Mouse (Mus musculus): ENCODE results near the gene Tmem100.

The Tmem100 gene

GRCm38 (mm10) chr11:90015281-90015680, 14.9 kb upstream of the Tmem100 start:
- DNase-seq (ENCODE audit: low spot score): no peak

GRCm38 (mm10) chr11:90019161-90019560, 11.0 kb upstream of the Tmem100 start:
- DNase-seq (ENCODE audit: low spot score): no peak

DNA sequence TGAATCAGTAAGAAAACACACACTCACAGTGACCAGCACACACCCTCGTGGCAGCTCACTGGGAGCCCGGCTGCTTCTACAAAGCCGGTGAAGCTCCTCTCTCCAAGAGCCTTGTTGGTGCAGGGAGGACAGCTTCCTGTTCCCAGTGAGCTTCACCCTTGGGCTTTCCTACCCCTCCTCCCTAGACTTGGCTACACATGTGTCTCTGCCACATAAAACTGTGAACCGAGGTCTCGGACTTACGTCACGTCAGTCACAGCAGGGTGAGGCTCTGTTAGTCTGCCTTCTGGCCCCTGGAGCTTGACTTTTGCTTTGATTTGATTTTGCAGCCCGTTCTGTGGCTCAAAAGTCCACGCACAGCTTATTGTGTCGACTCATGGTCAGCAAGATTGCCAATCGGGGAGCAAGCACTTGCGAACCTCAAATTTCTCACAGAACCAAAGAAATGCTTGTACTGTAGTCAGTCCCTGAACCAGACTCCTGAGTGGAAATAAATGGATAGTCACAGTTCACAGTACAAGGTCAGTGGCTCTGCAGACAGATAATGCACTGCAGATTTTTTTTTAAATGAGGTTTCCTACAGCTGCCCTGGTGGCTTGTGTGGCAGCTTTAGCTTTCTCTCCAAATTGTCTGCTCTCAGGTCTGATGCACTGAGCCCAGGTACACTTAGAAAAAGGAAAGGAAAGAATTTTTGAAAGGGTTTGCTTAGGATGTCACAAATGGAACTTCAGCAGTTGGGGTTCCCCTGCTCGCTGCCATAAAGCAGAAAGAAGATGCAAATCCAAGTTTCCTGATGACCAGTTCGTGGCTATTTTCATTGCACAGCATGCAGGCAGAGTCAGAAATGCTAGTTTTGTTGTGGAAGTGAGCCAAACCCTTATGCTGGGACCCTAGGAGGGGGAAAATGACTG, 4.0 kb upstream of the Tmem100 start:
- DNase-seq (ENCODE audit: low spot score): no peak

DNA sequence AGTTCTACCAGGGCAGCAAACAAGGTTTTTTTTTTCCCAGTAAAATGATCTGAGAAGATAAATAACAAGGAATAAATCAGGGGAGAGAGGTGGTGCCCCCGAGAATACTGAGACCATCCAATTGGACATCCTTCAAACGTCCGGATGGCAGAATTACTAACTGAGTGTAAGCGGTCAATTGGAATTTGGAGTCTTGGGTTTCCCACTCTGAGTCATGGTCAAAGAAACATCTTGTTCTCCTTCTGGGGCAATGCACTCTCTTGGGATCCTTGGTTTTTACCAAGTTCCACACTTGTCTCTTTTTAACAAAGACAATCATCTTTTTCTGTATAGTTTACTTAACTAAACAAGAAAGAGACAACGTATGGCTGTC, 3.4 kb upstream of the Tmem100 start:
- DNase-seq (ENCODE audit: low spot score): no peak

DNA sequence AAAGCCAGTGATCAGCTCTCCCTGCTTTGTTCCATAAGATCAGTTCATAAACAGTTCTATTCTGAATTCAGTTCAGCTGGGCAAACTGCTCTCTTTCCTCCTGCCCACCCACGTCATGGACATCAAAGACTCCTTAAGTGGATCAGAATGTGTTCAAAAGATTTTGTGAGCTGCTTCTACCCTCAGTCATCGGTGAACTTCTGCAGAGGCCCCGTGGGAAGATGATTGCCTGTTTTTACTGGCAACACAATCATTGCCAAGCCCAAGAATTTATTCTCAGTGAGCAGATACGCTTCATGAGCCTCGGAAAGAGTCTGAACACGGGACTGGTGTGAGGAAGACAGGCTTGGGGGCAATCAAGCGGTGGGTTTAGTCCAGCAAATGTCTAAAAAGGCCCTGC, 2.9 kb upstream of the Tmem100 start:
- no peak for DNase-seq (ENCODE audit: low spot score)

DNA sequence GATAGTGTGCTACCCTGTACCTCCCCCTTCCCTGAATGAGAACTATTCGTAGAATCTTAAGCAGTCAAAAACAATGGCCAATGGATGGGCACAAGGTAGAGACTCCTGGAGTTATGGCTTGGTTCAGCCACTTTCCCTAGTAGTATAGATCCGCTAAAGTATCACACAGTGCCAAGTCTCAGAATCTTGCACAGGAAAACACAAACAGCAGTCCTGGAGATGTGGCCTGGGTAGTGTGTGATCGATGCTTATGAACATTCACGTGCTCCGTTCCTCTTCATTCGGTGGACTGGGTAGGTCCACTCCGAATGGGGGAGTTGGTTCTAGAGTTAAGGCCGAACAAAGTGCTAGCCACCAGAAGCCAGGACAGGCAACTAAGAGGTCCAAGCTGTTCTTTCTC, 1.4 kb upstream of the Tmem100 start:
- no peak for DNase-seq (ENCODE audit: low spot score)

DNA sequence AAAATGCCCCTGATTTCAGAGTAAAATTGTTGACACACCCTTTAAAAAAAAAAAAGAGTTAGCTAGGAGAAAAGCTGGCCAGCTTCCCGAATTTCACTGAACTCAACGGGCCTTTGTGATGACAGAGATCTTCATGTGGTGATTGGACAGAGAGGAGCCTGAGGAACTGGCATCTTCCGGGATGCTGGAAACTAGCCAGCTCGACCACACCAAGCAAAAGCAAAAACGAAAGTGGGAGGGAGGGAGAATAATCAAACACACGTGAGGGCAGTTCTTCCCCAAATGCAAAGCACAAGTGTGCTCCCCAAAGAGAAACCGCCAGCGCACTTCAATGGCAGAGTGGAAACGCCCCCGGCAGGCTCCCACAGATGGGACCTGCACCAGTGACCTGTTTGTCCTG, 794 bp upstream of the Tmem100 start:
- DNase-seq (ENCODE audit: low spot score): no peak

GRCm38 (mm10) chr11:90030557-90030956, 409 bp downstream of the Tmem100 start:
- peak; percentile 32 for DNase-seq (ENCODE audit: low spot score)

DNA sequence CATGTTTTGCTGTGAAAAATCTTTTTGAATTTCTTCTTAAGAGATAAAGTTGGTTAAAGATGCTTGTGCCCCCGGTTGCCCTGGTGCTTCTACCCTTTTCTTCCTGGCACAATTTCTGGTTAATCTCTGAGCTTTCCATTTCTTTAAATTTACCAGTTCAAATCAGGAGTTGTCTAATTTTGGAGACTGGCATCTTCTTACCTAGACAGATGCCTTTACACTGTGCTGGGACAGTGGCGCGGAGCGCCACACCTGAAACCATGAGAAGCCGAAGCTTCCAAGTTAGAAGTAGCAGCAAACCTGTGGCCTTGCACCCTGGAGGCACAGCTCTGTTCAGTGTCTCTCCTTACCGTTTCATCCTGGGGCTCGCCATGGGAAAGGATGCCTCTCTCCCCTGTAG, 928 bp downstream of the Tmem100 start:
- DNase-seq (ENCODE audit: low spot score): no peak

DNA sequence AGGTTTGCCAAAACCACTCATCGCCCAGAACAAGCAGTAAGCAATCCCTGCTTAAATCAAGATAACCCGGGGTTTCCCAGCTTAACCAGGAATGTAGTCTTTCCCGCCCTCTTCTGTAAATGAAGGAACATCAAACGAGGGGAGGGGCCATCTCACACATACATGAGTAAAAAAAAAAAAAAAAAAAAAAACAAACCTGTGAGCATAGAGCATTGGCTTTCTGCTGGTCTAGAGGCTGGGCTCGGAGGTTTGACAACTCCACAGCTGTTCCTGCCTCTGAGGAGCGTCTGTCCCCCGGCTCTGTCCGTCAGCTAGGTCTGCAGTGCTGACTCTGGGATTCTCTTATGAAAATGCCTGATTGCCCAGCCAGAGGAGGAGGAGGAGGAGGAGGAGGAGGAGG, 2.7 kb downstream of the Tmem100 start:
- no peak for DNase-seq (ENCODE audit: low spot score)

- DNase-seq (ENCODE audit: low spot score): no peak
Observed at GRCm38 (mm10) chr11:90033442-90033841, 3.3 kb downstream of the Tmem100 start.

DNA sequence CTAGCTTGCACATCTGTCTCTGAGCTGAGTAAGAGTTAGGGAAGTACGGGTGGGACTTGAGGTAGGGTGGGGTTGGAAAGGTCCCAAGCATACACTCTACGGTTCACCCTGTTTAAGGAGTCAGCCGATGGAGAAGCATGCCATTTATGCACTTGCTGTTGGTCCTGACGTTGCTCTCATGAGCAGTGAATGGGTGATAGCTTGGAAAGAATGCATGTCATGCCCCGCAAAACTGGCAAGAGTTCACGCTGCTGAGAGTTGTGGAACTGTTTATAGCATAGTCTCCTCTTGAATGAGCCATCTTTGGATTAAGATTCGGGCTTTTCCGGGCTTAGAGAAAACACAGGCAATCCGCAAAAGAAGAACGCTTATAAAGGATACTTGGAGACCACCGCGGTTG, 4.5 kb downstream of the Tmem100 start:
- DNase-seq (ENCODE audit: low spot score): no peak

DNA sequence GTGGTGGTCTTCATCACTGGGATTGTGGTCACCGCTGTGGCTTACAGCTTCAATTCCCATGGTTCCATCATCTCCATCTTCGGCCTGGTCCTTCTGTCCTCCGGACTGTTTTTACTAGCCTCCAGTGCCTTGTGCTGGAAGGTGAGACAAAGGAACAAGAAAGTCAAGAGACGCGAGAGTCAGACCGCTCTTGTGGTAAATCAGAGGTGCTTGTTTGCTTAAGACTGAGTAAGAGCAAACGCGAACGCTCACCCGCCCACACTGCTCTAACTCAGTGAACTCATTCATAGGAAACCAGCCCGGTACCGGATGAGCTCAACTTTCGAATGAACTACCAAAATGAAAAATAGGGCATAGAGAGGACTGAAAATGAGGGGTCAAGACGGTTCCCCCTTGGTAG, 5.4 kb downstream of the Tmem100 start:
- no peak for DNase-seq (ENCODE audit: low spot score)

- no peak for DNase-seq (ENCODE audit: low spot score)
Observed at GRCm38 (mm10) chr11:90036416-90036815, 6.3 kb downstream of the Tmem100 start.

GRCm38 (mm10) chr11:90038022-90038421, 7.9 kb downstream of the Tmem100 start:
- DNase-seq (ENCODE audit: low spot score): no peak

GRCm38 (mm10) chr11:90044459-90044858, 14.3 kb downstream of the Tmem100 start:
- DNase-seq (ENCODE audit: low spot score): no peak

DNA sequence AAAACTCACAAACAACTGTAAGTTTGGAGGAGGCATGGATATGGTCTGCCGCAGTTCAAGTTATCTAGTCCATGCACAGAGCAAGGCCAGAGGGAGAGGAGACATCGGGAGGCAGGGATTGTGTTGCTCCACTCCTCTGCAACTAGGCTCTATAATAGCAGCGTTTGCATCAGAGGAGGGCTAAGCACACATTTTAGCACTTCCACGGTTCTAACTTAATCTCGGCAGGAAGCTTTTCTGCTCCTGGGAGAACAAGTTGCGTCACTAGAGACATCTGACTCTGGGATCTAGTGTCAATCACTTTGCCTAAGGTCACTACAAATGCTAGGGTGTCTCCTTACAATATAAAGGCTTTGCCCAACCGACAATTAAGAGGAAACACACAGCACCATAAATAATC, 16.1 kb downstream of the Tmem100 start:
- no peak for DNase-seq (ENCODE audit: low spot score)

DNA sequence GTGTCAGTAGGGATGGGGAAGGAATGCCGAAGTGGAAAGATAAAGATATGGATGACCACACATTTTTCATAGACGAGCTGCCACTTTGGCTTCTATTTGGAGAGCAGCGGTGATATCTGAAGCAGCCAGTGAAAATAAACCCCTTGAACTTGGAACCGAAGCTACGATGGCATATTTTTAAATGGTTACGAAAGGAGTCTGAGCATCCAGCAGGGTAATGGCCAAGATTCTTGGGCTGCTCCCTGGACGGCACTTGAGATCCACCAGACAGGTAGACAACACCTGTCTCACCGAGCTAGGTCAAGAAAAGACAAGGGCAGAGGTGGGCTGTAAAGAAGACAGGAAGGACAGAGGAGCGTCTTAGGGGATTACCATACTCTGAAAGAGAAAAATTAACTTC, 17.1 kb downstream of the Tmem100 start:
- no peak for DNase-seq (ENCODE audit: low spot score)

DNA sequence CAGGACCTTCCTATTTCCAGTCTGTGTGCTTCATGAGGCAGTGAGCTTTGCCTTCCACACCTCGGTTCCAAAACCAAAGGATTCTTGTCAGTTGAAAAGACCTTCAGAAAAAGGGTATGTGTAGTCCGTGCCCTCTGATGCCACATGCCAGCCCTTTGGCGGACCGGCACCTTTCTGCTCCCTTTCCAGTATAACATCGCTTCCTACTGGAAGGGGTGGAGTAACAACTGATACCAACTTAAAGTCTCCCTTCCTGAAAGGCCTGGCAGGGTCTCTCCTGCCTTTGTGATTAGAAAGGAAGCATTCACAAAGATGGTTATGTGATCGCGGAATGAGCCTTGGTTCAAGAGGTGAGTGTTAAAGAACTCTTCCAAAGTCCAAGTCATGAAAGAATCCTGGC, 19.9 kb downstream of the Tmem100 start:
- no peak for DNase-seq (ENCODE audit: low spot score)

DNA sequence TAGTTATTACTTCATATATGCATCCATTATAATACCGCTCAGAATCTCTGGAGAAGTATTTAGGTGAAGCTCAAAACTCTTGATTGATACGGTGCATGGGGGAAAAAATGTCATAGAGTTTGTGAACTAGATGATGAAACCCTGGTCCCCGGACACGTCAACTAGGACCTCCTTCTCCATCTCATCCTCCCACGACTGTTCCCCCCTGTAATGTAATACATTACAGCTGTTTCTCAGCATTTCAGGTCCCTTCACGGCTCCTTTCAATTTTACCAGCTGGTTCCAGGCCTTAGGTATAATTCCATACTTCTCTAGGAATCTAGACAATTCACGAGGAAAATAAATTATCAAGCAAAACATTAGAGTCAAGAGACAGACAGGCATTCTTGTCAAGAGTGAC, 22.6 kb downstream of the Tmem100 start:
- DNase-seq (ENCODE audit: low spot score): no peak

DNA sequence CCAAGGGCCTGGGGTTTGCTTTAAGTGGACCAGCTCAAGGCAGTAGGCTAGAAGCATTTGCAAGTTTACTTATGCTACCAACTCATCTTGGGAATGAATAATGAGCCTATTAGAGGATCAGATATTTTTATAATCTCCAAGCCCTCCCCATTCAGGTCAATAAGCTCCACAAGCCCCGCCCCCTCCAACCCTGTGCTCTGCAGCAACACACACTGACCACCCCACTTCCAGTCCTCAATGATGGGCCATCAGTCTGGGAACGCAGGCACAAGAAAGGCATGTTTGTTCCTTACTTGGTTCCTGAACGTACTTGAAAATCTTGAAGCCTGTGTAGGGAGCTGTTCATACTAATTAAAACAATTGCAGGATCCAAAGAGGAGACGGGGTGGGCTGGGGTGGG, 23.7 kb downstream of the Tmem100 start:
- DNase-seq (ENCODE audit: low spot score): no peak

DNA sequence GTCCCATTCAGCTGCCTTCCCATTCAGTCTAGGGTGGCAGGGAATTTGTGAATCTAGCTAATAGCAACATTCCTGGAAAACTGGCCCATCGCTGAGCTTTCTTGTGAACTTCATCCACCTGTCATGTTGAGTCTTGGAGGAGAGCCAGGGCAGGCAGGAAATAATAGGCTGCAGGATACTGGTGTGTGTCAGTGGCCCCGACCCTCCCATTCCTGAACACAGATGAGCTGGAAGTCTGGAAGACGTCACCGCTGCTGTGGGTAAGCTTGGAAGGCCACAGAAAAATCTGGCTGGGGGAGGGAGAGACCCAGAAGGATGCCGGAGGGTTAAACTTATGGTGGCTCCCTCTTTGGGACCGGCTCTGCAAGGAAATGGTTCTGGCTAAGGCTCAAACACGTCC, 24.3 kb downstream of the Tmem100 start:
- DNase-seq (ENCODE audit: low spot score): no peak

GRCm38 (mm10) chr11:90057070-90057469, 26.9 kb downstream of the Tmem100 start:
- no peak for DNase-seq (ENCODE audit: low spot score)

DNA sequence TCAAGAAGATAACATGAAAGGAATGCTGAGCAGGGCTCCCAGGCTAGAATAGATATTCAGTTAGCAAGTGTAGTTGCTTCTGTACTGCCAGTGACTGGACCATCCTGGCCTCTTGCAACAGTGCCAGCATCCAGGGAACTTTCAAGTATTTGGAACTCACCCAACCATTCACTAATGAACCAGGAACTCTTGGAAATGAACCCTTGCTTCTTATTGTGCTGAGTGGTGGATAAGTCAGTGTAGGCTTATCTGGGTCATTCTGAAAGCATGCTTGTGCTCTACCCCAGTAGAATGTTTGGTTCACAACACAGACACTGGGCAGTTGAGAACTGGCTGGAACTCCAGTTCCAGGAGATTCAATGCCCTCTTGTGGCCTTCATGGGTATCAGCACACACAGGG, 29.1 kb downstream of the Tmem100 start:
- DNase-seq (ENCODE audit: low spot score): no peak
